Mouse (Mus musculus): ENCODE measurements around the gene Prelp.

- TF ChIP-seq CTCF (IDR thresholded peaks at IDR 0.05) (no peak), EP300 (IDR thresholded peaks at IDR 0.05) (no peak)
Observed at GRCm38 (mm10) chr1:133968788-133969325, 47.6 kb upstream of the Prelp start.
